Mouse (Mus musculus) hindbrain, embryonic 11.5 days (tissue): ENCODE measurements around the gene Spem2. TPM values are rescaled to one million over a fixed set of nuclear protein-coding genes. Genes with fewer than 3 reads are reported as not detected.

Source experiments
- ATAC-seq: fragments of 200-750 bp; cut with Nextera tagmentation; 2 replicates; pipeline ENCODE4 v1.8.0; 2017; ENCODE audit warnings: mild to moderate bottlenecking, moderate TSS enrichment, moderate library complexity; ENCODE audit not compliant: low FRiP score
- DNase-seq: peaks from one replicate; pipeline ENCODE4 v3.0.0-alpha.2; 2015; ENCODE audit warnings: low spot score
- H3K27ac ChIP-seq: fragments of 300-500 bp; sonication (generic); 2 replicates; pipeline ENCODE4 v1.5.1; 2014; ENCODE audit warnings: mild to moderate bottlenecking, low read depth, low read length
- H3K27me3 ChIP-seq: fragments of 300-500 bp; sonication (generic); 2 replicates; pipeline ENCODE4 v1.6.1; 2014; ENCODE audit warnings: mild to moderate bottlenecking, low read length, moderate library complexity, mixed read lengths; ENCODE audit not compliant: control insufficient read depth, insufficient read depth
- H3K36me3 ChIP-seq: fragments of 300-500 bp; sonication (generic); 2 replicates; pipeline ENCODE4 v1.6.1; 2014; ENCODE audit warnings: mild to moderate bottlenecking, low read length, moderate library complexity, mixed read lengths; ENCODE audit not compliant: control insufficient read depth, insufficient read depth
- H3K4me1 ChIP-seq: fragments of 300-500 bp; sonication (generic); replicated peaks from 2 replicates; pipeline ENCODE4 v1.6.1; 2014; ENCODE audit warnings: low read length, mixed read lengths; ENCODE audit not compliant: control insufficient read depth, insufficient read depth
- H3K4me2 ChIP-seq: fragments of 300-500 bp; sonication (generic); replicated peaks from 2 replicates; pipeline ENCODE4 v1.6.1; 2014; ENCODE audit warnings: mild to moderate bottlenecking, low read depth, low read length
- H3K4me3 ChIP-seq: fragments of 300-500 bp; sonication (generic); 2 replicates; pipeline ENCODE4 v1.5.1; 2014; ENCODE audit warnings: low read depth, low read length
- H3K9ac ChIP-seq: fragments of 300-500 bp; sonication (generic); 2 replicates; pipeline ENCODE4 v1.6.1; 2014; ENCODE audit warnings: low read depth, low read length
- H3K9me3 ChIP-seq: fragments of 300-500 bp; sonication (generic); 2 replicates; pipeline ENCODE4 v1.6.1; 2016; ENCODE audit warnings: low read length; ENCODE audit not compliant: control insufficient read depth
- WGBS: fragments of 180-500 bp; shearing (Covaris S2); extraction: QIAGEN DNeasy Blood & Tissue Kit; methylation state at CpG from one replicate; pipeline ENCODE4 v1.1.7; 2014; 5-methylcytosine and 5-hydroxymethylcytosine counted together
- polyA plus RNA-seq: library from polyadenylated mRNA; unstranded; fragments of >200 nt; fragmentation: Nextera tagmentation; extraction: Ambion mirVana; gene quantifications from 2 replicates; pipeline ENCODE4 v1.2.1, GENCODE M21; 2014

The Spem2 gene
- polyA plus RNA-seq, 1 experiment from 2014 or later = not detected

DNA sequence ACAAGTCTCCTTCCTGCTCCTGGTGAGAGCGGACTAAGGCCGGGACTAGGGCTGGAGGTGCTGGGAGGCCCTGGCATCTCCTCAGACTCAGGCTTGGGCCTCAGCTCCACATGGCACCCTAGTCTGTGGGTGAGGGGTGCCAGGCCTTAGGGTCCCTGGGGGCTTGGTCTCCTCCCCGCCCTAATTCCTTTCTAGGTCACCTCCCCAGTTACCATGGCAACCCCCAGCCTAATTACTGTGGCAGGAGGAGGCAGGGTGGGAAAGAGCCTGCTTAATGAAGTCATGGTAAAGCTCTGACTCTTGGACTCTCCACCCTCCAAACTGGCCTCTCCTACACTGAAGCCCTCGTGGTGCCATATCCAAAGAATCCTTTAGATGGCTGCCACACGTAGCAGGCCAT, 10.6 kb upstream of the Spem2 start:
- Histone ChIP-seq H3K27ac (no peak overlapping the region), H3K27me3 (peaks cover under 1% of the 10 kb centered on the region; the same call in 1 of the 2 replicates), H3K4me1 (peaks cover 3% of the 10 kb centered on the region; the same call in 1 of the 2 replicates), H3K36me3 (peaks cover 15% of the 10 kb centered on the region), H3K9ac (no peak overlapping the region), H3K4me3 (no peak overlapping the region), H3K9me3 (no peaks in the 10 kb centered on the region), H3K4me2 (no peak overlapping the region)
- DNase-seq = no peak
- WGBS = 70% methylated on average over 5 of the region's 5 CpGs
- no peak for ATAC-seq

DNA sequence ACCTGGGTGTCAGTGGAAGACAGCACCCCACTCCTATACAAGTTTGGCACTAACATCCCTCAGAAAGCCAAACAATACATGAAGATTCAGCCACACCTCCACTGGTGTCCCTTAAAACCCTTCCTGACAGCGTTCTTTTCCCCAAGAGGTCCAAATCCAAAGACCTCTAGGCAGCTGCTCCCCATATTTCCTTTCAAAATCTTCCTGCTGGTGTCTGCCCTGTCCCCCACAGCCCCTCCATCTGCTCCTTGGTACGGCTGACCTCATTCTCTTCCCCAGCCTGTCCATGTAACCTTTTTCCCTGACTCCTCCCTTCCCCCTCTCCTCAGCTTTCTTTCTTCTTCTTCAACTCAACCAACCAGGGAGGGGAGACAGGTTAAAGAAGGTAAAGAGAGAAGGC, 5.2 kb upstream of the Spem2 start:
- Histone ChIP-seq H3K4me2 (no peak overlapping the region), H3K9ac (no peak overlapping the region), H3K27ac (no peak overlapping the region), H3K9me3 (no peaks in the 10 kb centered on the region), H3K36me3 (peaks cover 12% of the 10 kb centered on the region), H3K4me3 (no peak overlapping the region), H3K4me1 (no peaks in the 10 kb centered on the region; the same call in 1 of the 2 replicates), H3K27me3 (no peaks in the 10 kb centered on the region)
- ATAC-seq (no peak), DNase-seq (no peak)
- WGBS = 72% methylated on average over 2 of the region's 2 CpGs

- no peaks in the 10 kb centered on the region; the same call in 1 of the 2 replicates for H3K4me1 ChIP-seq
- no peak within 1 kb of the TSS for H3K27ac ChIP-seq
- no peak within 1 kb of the TSS for H3K4me3 ChIP-seq
- peaks cover 9% of the 10 kb centered on the region for H3K36me3 ChIP-seq
- no peak within 1 kb of the TSS for H3K4me2 ChIP-seq
- H3K27me3 ChIP-seq = no peaks in the 10 kb centered on the region
- DNase-seq (no peak), ATAC-seq (no peak)
- no peak within 1 kb of the TSS for H3K9ac ChIP-seq
- 76% methylated on average over 3 of the region's 3 CpGs for WGBS
- H3K9me3 ChIP-seq = no peaks in the 10 kb centered on the region
These were observed 3.8 kb upstream of the Spem2 start, which contains the start of gene Spem1 for GRCm38 (mm10) chr11:69822080-69822479. Gene Spem1, minus strand, starts transcription at chr11:69822180.

GRCm38 (mm10) chr11:69818871-69819270, 606 bp upstream of the Spem2 start:
- Histone ChIP-seq H3K27me3 (no peaks in the 10 kb centered on the region), H3K9me3 (no peaks in the 10 kb centered on the region), H3K4me1 (no peaks in the 10 kb centered on the region; the same call in 1 of the 2 replicates), H3K4me3 (no peak overlapping the region), H3K4me2 (no peak overlapping the region), H3K36me3 (no peaks in the 10 kb centered on the region), H3K9ac (no peak overlapping the region), H3K27ac (no peak overlapping the region)
- no peak for ATAC-seq
- 93% methylated on average over 8 of the region's 8 CpGs for WGBS
- no peak for DNase-seq

DNA sequence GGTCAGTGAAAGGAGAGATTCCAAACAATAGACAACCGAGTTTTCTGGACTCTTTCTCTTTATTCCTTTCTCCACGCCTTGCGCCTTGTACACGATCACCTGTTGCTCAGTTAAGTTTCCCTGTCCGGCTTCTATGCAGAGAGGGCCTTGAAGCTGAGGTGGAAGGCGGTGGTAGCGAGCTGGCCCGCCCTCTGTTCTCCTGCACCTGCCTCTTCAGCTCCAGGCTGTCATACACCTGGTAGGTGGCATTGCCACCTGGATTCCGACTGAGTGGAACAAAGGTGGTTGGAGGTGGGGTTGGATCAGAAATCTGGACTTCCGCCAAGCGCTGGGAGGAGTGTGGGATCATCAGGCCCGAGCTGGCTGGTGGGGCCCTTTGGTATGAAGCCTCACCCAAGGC, 1.7 kb downstream of the Spem2 start:
- DNase-seq = no peak
- WGBS = 96% methylated on average over 12 of the region's 12 CpGs
- H3K4me2 ChIP-seq = no peak overlapping the region
- ATAC-seq = no peak
- H3K27me3 ChIP-seq = no peaks in the 10 kb centered on the region
- no peaks in the 10 kb centered on the region for H3K4me1 ChIP-seq
- no peak overlapping the region for H3K27ac ChIP-seq
- H3K4me3 ChIP-seq = no peak overlapping the region
- H3K9me3 ChIP-seq = no peaks in the 10 kb centered on the region
- no peak overlapping the region for H3K9ac ChIP-seq
- no peaks in the 10 kb centered on the region for H3K36me3 ChIP-seq

GRCm38 (mm10) chr11:69815155-69815554, 3.1 kb downstream of the Spem2 start, which contains the start of gene Gm39566:
Gene Gm39566, minus strand, starts transcription at chr11:69815298.
- Histone ChIP-seq H3K27me3 (no peaks in the 10 kb centered on the region), H3K36me3 (no peaks in the 10 kb centered on the region), H3K4me1 (no peaks in the 10 kb centered on the region), H3K9ac (no peak within 1 kb of the TSS), H3K9me3 (no peaks in the 10 kb centered on the region), H3K27ac (no peak within 1 kb of the TSS), H3K4me2 (no peak within 1 kb of the TSS), H3K4me3 (no peak within 1 kb of the TSS)
- ATAC-seq (no peak), DNase-seq (no peak)
- 69% methylated on average over 10 of the region's 10 CpGs for WGBS

DNA sequence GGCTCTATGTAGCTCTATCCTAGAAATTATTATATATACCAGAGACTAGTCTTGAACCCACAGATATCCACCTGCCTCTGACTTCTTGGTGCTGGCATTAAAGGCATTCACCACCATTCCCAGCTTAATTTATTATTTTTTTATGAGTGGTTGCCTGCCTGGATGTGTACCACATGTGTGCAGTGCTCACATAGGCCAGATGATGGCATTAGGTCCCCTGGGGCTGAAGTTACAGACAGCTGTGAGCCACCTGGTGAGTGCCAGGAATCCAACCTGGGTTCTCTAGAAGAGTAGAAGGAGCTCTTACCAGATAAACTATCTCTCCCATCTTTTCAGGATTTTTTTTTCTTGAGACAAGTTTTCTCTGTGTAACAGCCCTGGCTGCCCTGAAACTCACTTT, 8.0 kb downstream of the Spem2 start:
- H3K9ac ChIP-seq = no peak overlapping the region
- H3K27ac ChIP-seq = no peak overlapping the region
- H3K9me3 ChIP-seq = no peaks in the 10 kb centered on the region
- H3K4me2 ChIP-seq = no peak overlapping the region
- ATAC-seq (no peak), DNase-seq (no peak)
- no peak overlapping the region for H3K4me3 ChIP-seq
- H3K4me1 ChIP-seq = no peaks in the 10 kb centered on the region
- H3K27me3 ChIP-seq = peaks cover 11% of the 10 kb centered on the region
- no peaks in the 10 kb centered on the region for H3K36me3 ChIP-seq

GRCm38 (mm10) chr11:69807641-69808040, 10.6 kb downstream of the Spem2 start:
- peaks cover 9% of the 10 kb centered on the region for H3K4me1 ChIP-seq
- peaks cover 36% of the 10 kb centered on the region for H3K27me3 ChIP-seq
- H3K4me2 ChIP-seq = no peak overlapping the region
- no peak overlapping the region for H3K27ac ChIP-seq
- DNase-seq (no peak), ATAC-seq (no peak)
- 81% methylated on average over 2 of the region's 2 CpGs for WGBS
- H3K9ac ChIP-seq = no peak overlapping the region
- no peaks in the 10 kb centered on the region for H3K9me3 ChIP-seq
- H3K36me3 ChIP-seq = no peaks in the 10 kb centered on the region
- H3K4me3 ChIP-seq = no peak overlapping the region

DNA sequence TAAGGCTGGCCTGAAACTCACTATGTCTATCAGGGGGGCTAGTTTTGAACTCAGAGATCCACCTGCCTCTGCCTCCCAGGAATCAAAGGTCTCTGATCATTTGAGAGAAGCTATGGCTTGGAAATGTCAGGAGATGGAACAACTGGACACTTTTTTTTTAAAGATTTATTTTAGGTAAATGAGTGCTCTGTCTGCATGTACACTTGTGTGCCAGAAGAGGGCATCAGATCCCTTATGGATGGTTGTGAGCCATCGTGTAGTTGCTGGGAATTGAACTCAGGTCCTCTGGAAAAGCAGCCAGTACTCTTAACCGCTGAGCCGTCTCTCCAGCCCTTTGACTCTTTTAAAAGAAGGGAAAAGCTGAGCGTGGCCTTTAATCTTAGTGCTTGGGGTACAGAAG, 11.9 kb downstream of the Spem2 start:
- Histone ChIP-seq H3K9me3 (no peaks in the 10 kb centered on the region), H3K4me2 (no peak overlapping the region), H3K36me3 (no peaks in the 10 kb centered on the region), H3K27ac (no peak overlapping the region), H3K4me1 (peaks cover 11% of the 10 kb centered on the region), H3K4me3 (no peak overlapping the region), H3K27me3 (peaks cover 48% of the 10 kb centered on the region), H3K9ac (no peak overlapping the region)
- WGBS = 83% methylated on average over 4 of the region's 4 CpGs
- ATAC-seq (no peak), DNase-seq (no peak)
